Mouse (Mus musculus) gonadal fat pad, adult 2 months (tissue): ENCODE results near the gene Armc3. TPM values are rescaled to one million over a fixed set of nuclear protein-coding genes. Genes with fewer than 3 reads are reported as not detected.
"Not testable (repeated sequence)": the region's sequence is repeated elsewhere in the genome, so short reads cannot be mapped to it uniquely, and the experiment has no call there.

Source experiments
- DNase-seq: peaks from one replicate; pipeline ENCODE4 v3.0.0-alpha.2; 2012; ENCODE audit warnings: low read depth
- polyA plus RNA-seq: library from polyadenylated mRNA; depleted of rRNA; stranded (reverse); fragments of >200 nt; gene quantifications from 2 replicates; pipeline ENCODE4 v1.2.3, GENCODE M21; 2012

The Armc3 gene
- polyA plus RNA-seq, 1 experiment = 0.11 TPM

DNA sequence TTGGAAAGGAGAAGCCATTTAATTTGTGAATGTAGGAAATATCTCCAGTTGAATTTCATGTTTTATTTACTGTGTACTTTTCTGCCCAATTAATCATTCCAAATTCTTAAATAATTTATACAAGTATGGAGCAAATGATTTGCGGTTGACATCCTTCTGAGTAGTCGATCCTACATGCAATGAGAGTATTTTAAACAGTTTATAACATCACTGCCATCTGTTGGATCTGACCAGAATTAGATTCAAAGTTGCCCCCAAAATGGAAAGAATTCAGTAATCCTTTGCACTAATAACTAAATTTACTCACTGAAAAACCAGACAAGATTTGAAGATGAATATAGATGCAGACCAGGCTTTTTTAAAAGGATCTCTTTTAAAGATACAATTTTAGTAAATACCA lies 75.5 kb downstream of the Armc3 start:
- no peak for DNase-seq

DNA sequence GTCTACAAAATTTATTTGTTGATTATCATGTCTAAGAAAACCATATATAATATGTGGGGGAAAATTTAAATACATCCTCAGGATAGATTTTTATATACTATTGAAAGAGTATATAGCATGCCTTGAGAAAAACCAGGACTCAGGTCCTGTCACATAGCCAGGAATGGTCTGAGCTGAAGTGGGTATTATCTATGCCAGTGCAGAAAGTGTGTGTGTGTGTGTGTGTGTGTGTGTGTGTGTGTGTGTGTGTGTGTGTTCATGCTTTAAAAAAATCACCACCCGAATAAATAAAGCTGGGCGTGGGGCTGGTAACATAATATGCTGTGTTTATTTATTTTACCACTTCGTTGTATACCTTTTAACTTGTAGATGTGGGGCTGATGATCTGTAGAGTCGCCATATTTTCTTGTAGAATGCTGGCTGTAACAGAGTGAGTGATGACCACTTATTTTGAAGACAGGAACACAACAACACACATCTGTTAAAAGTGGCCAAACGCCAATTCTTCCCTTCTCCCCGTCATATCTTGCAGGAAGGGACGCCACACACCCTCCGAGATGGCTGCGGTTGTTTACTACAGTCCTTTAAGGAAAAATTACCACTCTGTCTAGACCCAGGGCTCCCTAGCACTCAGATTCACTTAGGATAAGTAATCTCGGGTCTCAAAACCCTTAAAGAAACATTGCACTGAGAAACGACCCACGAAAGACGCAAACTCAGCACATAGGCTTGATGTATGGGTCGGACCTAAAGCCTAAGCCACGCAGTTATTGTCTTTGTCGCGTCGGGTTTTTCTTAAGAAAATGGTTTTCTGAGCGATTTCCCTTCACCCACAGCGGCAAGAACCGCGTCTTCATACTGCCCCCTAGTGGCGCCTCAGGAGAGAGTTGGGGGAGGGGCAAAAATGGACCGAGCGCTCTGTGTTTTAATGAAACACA lies 76.8 kb downstream of the Armc3 start:
- DNase-seq = no peak

DNA sequence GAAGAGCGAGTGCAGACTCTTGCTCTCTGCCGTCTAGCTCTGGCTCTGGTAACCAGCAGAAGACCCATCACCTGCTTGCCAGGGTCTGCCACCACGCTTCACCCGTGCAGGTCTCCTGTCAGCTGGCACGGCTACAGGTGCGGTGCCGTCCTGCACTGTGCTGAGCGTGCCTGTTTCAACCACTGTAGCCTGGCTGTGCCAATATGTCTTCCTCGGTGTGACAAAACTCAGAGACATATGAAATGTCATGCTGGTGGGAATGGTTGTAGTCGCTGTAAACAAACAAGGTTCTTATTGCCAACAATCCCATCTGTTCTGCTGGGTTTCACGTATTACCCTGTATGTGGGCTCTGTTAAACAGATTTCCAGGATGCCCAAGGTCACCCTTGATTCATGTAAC lies 81.2 kb downstream of the Armc3 start:
- DNase-seq = no peak

DNA sequence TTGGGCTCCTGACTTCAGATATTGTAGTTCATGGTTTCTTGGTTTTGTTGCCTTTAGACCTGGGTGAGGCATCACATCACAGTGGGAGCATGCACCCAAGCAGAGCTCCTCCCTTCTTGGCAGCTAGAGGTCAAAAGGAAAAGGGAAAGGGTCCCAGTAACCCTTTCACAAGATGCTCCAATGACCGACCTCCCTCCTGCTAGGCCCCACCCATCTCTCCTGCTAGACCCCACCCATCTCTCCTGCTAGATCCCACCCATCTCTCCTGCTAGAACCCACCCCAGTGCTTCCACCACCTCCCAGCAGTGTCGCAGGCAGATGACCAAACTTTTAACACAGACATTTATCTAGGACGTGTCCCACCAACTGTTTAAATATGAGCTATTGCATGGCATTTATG lies 93.3 kb downstream of the Armc3 start:
- DNase-seq = no peak

DNA sequence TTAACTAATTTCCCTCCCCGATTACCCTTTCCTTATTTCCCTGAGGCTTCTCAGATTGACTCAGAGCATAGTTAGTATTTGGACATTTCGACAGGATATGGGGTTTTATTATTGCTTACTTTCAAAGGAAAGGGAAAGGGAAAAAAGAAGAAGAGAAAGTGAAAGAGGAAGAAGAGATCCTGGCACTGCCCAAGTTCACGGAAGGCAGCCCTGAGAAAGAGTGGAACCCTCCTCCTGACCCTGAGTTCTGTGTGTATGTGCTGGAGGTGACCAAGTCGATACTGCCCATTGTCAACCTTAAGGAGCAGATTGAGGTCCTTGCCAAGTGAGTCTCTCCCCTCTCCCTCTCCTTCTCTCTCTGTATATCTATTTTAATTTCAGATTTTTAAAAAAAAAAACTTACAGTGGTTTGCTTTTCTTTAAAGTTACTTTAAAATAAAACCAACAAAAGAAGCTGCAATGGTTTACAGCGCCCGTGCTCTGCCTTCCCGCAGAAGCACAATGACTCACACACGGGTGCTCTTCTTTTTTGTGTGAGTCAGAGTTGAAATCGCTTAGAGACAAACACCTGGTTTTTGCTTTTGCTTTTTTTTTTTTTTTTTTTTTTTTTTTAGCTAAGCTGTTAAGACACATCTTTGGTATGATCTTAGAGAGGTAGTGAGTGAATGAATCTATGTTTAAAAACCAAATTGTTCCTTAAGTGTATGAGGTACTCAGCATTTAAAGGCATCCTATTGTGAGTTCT lies 101.4 kb downstream of the Armc3 start:
- DNase-seq = no peak

DNA sequence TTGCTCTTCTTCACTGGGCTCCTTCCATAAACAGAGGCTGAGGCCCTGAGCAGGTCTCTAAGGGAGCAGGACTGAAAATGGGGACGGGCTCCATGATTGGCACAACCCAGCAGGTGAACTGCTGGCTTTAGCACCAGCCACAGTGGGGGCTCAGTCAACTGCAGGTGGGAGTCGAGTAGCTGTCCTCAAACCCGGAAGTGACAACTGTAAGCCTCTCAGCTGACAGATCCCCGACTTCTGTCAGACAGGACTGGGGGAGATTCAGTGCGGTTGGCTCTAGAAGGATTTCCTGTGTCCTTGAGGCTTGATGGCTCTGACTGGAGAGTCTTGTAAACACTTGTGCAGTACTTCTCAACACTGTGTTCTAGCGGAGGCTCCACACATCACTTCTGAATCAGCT lies 102.1 kb downstream of the Armc3 start:
- no peak for DNase-seq

DNA sequence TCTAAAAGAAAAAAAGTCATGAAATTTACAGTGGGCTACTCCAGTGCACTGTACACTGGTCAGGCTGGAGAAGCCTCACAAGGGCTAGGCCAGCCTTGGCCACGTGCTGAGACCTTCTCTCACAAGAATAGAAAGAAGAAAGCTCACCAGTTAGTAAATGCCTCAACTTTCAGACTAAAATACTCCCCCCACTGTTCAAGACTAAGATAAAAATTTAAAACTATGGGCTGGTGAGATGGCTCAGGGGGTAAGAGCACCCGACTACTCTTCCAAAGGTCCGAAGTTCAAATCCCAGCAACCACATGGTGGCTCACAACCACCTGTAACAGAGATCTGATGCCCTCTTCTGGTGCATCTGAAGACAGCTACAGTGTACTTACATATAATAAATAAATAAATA lies 104.0 kb downstream of the Armc3 start:
- DNase-seq = not testable (repeated sequence)

DNA sequence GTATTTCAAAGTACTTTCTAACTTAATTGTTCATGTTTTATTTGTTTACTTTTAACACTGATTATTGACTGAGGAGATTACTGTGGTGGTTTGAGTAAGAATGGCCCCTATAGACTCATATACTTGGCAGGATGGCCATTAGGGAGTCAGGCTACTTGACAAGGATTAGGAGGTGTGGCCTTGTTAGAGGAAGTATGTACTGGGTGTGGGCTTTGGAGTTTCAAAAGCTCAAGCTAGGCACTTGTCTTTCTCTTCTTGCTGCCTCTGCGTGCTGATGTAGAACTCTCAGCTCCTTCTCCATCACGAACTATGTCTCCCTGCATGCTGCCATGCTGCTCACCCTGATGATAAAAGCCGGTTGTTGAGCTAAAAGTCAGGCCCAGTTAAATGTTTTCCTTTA lies 111.4 kb downstream of the Armc3 start:
- no peak for DNase-seq

DNA sequence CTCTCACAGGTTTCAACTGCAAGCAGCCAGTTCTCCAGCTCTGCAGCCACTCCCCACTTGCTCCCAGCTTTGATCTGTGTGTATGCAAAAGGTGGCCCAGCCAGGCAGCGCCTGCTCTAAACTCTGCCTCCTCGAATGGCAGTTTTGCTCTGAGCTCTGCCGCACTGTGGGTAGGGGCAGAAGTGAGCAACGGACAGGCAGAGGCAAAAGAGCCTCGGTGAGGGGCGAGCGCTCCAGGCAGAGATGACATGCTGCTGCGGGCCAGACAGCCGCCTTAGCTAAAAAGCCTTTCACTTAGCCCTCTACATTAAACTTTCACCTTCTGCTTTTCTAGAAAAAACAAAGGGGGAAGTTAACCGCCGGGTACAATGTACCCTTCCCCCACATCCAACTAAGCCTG lies 117.0 kb downstream of the Armc3 start:
- no peak for DNase-seq

DNA sequence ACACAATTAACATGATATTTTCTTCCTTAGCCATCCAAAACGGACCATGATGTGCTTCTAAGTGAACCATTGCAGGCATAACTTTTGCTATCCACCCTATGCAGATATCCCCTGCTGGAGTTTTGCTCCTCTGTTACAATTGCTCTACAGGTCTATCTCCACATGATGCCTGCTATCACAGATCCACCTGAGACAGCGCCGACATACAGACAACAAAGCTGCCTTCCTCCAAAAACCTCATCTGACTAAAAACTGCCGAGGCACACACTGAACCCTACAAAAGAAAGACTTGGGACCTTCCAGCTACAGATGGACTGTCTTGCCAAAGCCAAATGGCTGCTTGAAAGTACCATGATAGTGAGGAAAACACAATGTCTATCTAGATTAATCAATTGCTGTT lies 117.6 kb downstream of the Armc3 start:
- no peak for DNase-seq

DNA sequence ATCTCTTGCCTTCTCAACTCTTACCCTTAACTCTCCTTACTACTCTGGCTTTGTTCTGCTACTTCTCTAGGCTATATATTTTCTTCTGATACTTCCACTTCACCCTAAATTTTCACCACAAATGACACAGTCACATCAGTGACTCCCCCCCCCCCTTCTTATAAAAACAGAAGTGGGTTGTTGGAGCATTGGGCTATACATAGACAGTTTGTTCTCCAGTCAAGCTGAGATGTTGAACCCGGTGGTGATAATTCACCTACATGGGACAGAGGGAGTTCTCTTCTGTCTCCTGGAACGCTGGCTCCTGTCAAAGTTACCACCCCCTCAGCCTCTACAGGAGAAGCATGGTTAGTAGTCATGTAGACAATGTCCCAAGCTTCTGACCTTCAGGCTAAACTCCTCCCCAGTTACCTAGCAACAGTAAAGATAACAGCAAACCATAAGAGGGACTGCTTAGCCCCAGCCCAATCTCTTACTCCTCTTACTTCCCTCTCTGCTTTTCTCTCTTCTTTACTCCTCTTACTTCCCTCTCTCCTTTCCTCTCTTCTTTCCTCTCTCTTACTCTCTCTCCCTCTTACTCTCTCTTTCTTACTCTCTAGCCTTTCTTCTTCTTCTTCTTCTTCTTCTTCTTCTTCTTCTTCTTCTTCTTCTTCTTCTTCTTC lies 118.2 kb downstream of the Armc3 start:
- not testable (repeated sequence) for DNase-seq

DNA sequence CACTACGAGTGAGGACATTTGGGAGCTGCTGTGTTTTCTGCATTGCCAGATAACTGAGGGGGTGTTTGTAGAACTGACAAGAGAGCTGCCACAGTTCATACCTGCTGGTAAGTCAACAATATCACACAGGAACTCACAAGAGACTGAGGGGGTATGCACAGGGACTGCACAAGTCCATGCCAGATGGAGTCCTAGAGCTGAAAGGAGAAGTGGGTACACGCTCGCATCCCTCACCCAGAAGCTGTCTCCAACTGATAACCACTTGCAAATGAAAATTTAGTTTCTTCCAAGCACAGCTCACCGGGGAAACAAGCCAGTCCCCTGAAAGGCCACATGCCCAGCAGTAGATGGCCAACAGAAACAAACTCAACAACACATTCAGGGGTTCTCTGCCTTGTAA lies 119.4 kb downstream of the Armc3 start:
- no peak for DNase-seq

DNA sequence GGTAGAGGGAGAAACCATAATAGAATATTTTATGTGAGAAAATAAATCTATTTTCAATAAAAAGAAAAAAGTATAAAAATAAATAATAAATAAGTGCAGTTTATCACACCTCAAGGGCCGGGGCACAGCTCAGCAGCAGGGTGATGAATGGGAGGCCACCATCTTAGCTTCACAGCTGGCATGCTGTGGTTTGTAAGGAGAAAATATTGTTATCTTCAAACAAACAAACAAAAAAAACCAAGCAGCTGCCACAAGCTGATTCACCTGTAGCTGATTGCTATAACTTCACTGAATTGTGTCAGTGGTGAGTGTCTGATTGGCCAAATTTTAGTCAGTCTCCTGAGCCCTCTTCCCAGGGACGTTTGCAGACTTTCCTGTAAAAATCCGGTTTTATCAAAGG lies 120.2 kb downstream of the Armc3 start:
- DNase-seq = no peak

DNA sequence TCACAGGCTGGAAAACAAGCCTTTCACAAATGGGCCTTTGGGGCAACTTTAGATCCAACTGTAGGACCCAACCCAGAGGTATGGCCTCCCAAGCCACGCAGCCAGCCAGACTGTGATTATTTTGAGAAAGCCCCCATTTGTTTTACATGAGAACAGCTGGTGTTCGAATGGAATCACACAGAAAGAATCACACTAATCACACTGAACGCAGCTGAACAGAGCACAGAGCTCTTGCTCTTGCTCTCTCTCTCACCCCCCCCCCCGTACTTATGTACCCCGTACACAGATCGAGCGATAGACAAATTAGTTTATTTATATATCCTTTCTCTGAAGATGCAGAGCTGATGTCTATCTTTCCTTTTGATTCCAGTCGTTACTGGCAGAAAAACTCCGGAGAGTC lies 123.3 kb downstream of the Armc3 start:
- no peak for DNase-seq

DNA sequence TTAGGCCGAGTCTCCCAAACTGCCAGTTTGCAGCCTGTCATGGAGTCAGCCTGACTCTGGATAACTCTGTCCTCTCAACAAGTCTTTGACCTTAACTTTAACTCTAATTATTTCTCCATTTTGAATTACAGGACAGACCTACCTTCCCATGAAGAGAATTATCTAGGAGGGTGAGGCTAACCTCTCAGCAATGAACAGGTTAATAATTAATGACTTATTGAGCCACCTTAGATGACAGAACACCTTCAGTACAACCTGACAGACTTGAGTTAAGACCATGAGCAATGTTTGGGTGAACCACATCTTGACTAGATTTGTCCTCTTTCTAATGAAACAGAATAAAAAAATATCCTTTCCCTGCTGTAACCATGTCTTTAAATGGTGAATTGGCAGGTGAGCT lies 127.3 kb downstream of the Armc3 start:
- DNase-seq = no peak

DNA sequence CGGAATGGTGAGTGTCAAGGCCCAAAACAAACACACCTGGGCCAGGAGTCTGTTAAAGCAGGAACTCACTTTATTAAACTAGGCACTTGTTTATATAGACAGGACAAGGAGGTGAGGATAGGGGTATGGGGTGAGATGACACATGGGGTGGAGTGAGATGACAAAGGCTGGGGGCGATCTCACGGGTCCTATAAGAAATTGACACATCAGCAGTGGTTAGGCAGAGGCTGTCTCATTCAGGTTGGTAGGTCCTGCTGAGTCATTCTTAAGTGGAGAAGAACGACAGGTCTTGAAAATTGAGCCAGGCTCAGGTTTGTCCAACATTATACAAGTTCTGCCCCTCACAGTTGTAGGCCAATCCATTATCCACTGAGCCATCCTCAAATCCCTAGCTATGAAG lies 128.7 kb downstream of the Armc3 start:
- DNase-seq = no peak

DNA sequence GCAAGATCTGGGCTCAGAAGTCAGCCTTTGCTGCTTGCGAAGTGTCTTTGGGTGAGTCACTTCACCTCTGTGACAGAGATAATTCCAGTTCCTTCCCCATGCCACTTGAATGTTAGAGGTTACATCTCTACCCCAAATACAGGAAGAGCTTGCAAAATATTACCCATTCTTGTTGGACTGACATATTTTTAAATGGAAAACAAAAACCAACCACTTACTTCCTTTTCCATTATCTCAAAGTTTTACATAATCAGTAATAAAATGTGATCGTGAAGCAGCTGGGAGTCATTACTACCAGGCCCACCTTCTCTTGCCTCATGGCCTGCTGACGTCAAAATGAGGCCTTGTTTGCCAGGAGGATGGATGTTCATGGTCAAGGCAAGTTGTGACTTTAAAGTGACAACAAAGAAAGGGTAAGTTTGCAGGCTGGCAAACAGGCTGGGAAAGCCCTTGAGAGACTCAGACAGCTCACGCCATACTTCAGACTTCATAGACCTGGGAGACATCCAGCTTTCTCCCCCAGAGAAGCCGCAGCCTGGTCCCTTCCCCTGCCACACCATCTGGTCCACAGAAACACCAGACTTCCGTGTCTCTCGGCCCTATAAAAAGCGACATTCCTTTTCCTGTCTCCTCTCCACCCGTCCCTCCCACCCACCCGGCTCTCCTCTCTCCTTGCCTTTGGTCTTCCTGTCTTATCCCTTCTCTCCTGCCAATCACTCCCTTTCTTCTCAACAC lies 145.0 kb downstream of the Armc3 start:
- no peak for DNase-seq

DNA sequence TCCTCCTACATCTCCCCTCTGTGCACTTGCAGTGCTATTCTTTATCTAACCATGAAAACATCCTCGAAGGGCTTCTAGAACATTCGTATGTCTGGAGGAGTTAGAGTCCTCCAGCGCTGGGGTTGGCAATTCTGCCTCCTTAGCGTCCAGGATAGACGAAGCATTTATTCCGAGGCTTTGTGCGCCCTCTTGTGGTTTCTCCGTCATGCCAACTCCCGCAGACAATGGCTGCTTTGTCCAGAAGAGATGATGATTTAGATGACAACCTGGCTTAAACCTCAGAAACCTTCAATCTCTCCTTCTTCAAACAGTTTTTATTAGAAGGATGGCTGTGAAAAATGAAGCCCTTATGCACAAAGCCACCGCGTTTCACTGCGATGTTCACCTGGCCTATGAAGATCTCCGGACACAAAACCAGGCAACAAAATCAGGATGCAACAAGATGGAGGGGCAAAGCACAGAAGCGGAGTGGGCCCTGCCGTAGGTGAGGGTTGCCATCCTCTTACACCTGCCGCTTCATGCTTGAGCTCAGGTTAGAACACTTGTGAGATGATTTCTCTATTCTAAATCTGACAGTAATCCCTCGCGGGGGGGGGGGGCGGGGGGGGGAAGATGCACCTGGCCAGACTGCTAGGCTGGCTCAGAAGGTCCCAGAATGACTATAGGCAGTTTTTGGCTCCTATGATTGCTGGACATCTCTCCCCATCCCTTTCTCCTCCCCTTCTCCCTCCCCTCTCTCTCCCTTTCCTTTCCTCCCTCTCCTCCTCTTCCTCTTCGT lies 145.7 kb downstream of the Armc3 start:
- peak; percentile 16 for DNase-seq

DNA sequence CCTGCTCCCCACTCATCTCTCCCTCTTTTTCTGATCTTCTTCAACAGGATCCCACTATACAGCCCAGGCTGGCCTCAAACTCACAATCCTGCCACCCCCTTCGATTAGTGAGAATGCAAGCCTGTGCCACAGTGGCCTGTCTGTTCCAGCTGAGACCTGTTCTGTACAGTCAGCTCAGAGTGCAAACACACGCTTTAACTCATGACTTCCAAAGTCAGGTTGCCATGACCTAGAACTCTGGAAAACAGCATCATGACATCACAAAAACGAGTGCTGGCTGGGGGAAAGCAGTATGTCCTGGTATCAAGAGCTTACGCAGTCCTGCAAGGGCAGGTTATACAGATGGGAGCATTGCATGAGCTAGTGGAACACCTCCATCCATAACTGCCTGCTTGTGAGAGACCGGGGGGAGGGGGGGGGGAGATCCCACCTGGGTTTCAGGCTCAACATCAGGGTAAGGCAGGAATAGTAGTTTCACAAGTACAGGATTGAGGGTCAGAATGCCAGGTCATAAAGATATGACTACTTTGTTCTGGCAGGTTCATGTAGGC lies 146.4 kb downstream of the Armc3 start:
- no peak for DNase-seq

DNA sequence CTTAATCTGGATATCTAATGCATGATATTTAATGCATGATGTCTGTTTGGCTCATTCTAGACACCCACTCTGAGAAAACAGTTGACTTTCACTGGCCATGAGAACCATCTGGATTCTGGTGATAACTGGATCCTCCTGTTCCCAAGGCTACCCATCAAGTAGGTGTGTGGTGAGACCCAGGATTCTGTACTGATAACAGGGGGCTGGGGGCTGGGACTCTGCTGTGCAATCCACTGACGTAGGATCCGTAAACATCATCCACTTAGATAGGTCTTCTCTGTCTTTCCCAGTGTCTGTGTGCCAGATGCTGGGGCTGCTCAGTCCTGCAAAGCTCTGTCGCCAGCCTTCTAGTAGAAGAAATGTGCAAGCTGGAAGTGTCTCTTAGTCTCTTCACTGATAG lies 149.4 kb downstream of the Armc3 start:
- DNase-seq = no peak

DNA sequence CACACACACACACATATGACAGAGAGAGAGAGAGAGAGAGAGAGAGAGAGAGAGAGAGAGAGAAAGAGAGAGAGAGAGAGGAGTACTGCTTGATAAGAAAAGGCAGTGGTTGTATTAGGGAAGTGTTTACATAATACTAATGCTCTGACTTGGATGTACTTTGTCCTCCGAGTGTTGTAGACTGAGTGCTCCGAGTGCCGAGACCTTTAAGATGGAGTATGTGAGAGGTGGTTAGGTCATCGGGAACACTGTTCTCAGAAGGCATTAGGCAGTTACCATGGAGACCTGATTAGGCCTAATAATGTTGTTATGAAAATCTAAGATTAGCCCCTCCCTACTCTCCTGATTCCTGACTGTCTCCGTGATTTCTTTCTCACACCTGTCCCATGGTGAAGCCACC lies 151.1 kb downstream of the Armc3 start:
- no peak for DNase-seq
